Mouse (Mus musculus) testis, adult 2 months (tissue): ENCODE data around the gene Hps4.

Source experiments
- CTCF ChIP-seq: fragments of 200-500 bp; IDR thresholded peaks from 2 replicates; pipeline ENCODE4 v1.5.1; 2012; ENCODE audit warnings: low read depth, mild to moderate bottlenecking, inconsistent platforms, low read length, moderate library complexity; ENCODE audit not compliant: control insufficient read depth, insufficient read depth, insufficient replicate concordance
- POLR2A ChIP-seq: fragments of 200-500 bp; IDR thresholded peaks from 2 replicates; pipeline ENCODE4 v1.6.1; 2012; ENCODE audit warnings: low read depth, mild to moderate bottlenecking, inconsistent platforms, low read length, moderate library complexity; ENCODE audit not compliant: control insufficient read depth

DNA sequence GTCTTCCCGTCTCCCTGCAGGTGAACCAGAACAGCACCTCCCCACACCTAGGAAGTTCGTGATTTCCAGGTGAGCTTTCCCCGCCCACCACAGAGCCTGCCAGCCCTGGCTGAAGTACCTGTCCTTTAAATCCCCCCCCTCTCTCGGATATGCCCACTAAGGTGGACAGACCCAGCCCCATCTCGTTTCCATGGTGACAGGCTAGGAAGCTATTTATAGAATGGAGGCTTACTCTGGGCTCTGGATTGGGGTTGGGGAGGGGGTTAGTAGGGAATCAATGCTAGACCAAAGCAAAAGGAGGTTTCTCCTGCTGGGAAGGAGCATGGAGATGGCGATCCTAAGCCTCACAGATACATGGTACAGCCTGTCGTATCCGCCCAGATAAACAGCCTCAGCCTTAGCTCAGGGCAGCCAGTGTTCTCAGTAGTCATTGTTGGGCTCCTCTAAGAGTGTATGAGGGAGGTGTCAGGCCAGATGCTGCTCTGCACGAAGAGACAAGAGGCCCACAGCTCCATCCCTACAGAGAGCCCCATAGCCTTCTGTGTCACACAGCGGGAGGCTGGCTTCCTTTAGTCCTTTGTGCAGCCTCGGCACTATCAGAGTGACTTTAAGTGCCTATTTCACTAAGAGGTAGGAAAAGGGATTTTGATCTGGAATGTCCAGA, 29.5 kb upstream of the Hps4 start:
- no peak for TF ChIP-seq CTCF
- TF ChIP-seq POLR2A = no peak
